Mouse (Mus musculus) left cerebral cortex, postnatal 14 days (tissue): ENCODE measurements at regions not wholly inside any gene's neighbourhood (a gene's known extent, or its start where the extent isn't known, plus 50 kb on each side); places are given as distances from the start of the nearest gene placed in this dataset.
"Not testable (repeated sequence)": the region's sequence is repeated elsewhere in the genome, so short reads cannot be mapped to it uniquely, and the experiment has no call there.

Source experiments
- DNase-seq, 2 experiments: peaks; one replicate each; pipeline ENCODE4 v3.0.0; 2021 to 2022; ENCODE audit warnings: low spot score in 2 of 2, mixed read lengths in 1 of 2
- intact Hi-C: fragments of 180-260 bp; cut with DNase I; formaldehyde crosslinking; loops from one replicate; pipeline ENCODE4 v1.15.1; 2025

GRCm38 (mm10) chr1:14688041-14688440, 1405.1 kb downstream of the 4930444P10Rik start:
- intact Hi-C loops, DNase-seq: not testable (repeated sequence)

- intact Hi-C loops: no loop called here
- DNase-seq: no peak
Observed at GRCm38 (mm10) chr1:14686172-14686571, 1407.0 kb downstream of the 4930444P10Rik start.

- no peak for DNase-seq
- intact Hi-C loops: no loop called here
Observed at GRCm38 (mm10) chr1:14680443-14680842, 1412.7 kb downstream of the 4930444P10Rik start.

- intact Hi-C loops: no loop called here
- DNase-seq: no peak
Observed at GRCm38 (mm10) chr1:14672393-14672999, 1420.6 kb downstream of the 4930444P10Rik start.

GRCm38 (mm10) chr1:14662706-14663312, 1430.3 kb downstream of the 4930444P10Rik start:
- intact Hi-C loops: no loop called here
- no peak for DNase-seq

- no peak for DNase-seq
- intact Hi-C loops: no loop called here
Observed at GRCm38 (mm10) chr1:14661854-14662253, 1431.3 kb downstream of the 4930444P10Rik start.

GRCm38 (mm10) chr1:14650346-14650745, 1442.8 kb downstream of the 4930444P10Rik start:
- intact Hi-C loops: no loop called here
- DNase-seq: no peak

- DNase-seq: peak; percentile 27 to 57
- intact Hi-C loops: loop anchor here (2.0 kb wide), 1 partner anchor 847 kb away; no protein-coding TSS in a partner anchor
Observed at GRCm38 (mm10) chr1:14635642-14636263, 1457.4 kb downstream of the 4930444P10Rik start.

GRCm38 (mm10) chr1:14631994-14632393, 1461.1 kb downstream of the 4930444P10Rik start:
- intact Hi-C loops: no loop called here
- no peak for DNase-seq

- no peak for DNase-seq
- intact Hi-C loops: no loop called here
Observed at GRCm38 (mm10) chr1:14627204-14627603, 1465.9 kb downstream of the 4930444P10Rik start.

- DNase-seq: no peak
- intact Hi-C loops: no loop called here
Observed at GRCm38 (mm10) chr1:14626685-14627084, 1466.4 kb downstream of the 4930444P10Rik start.

GRCm38 (mm10) chr1:14620922-14621430, 1472.1 kb downstream of the 4930444P10Rik start:
- intact Hi-C loops: no loop called here
- no peak for DNase-seq

GRCm38 (mm10) chr1:14613232-14613894, 1479.8 kb downstream of the 4930444P10Rik start:
- intact Hi-C loops: no loop called here

GRCm38 (mm10) chr1:14609054-14609453, 1484.1 kb downstream of the 4930444P10Rik start:
- intact Hi-C loops: no loop called here
- DNase-seq: no peak

More at GRCm38 (mm10) chr1:14613232-14613894, 1479.8 kb downstream of the 4930444P10Rik start:
- DNase-seq: no peak

GRCm38 (mm10) chr1:14595961-14596360, 1497.2 kb downstream of the 4930444P10Rik start:
- intact Hi-C loops: no loop called here
- peak in 1 of 2 experiments; percentile 1 for DNase-seq

- intact Hi-C loops: no loop called here
- DNase-seq: no peak
Observed at GRCm38 (mm10) chr1:14589905-14590304, 1503.2 kb downstream of the 4930444P10Rik start.

GRCm38 (mm10) chr1:14579376-14579775, 1513.7 kb downstream of the 4930444P10Rik start:
- intact Hi-C loops: no loop called here
- DNase-seq: no peak

- intact Hi-C loops: no loop called here
- no peak for DNase-seq
Observed at GRCm38 (mm10) chr1:14576263-14576662, 1516.9 kb downstream of the 4930444P10Rik start.

- intact Hi-C loops: no loop called here
- DNase-seq: no peak
Observed at GRCm38 (mm10) chr1:14570562-14570981, 1522.6 kb downstream of the 4930444P10Rik start.

- no peak for DNase-seq
- intact Hi-C loops: no loop called here
Observed at GRCm38 (mm10) chr1:14570113-14570512, 1523.0 kb downstream of the 4930444P10Rik start.
